Mouse (Mus musculus) large intestine, adult 2 months (tissue): ENCODE results near the gene 1700057G04Rik. TPM values are rescaled to one million over a fixed set of nuclear protein-coding genes. Genes with fewer than 3 reads are reported as not detected.
"Not testable (repeated sequence)": the region's sequence is repeated elsewhere in the genome, so short reads cannot be mapped to it uniquely, and the experiment has no call there.

Experiments used
- DNase-seq: peaks from one replicate; pipeline ENCODE4 v3.0.0-alpha.2; 2012; ENCODE audit warnings: low read depth, low spot score
- WGBS: fragments of 180-500 bp; shearing (Covaris S2); methylation state at CpG from one replicate; pipeline ENCODE4 v1.1.7; 2018; 5-methylcytosine and 5-hydroxymethylcytosine counted together
- polyA plus RNA-seq: library from polyadenylated mRNA; depleted of rRNA; stranded (reverse); fragments of >200 nt; gene quantifications from 2 replicates; pipeline ENCODE4 v1.2.3, GENCODE M21; 2012

Gene 1700057G04Rik
- polyA plus RNA-seq, 1 experiment, result not detected

DNA sequence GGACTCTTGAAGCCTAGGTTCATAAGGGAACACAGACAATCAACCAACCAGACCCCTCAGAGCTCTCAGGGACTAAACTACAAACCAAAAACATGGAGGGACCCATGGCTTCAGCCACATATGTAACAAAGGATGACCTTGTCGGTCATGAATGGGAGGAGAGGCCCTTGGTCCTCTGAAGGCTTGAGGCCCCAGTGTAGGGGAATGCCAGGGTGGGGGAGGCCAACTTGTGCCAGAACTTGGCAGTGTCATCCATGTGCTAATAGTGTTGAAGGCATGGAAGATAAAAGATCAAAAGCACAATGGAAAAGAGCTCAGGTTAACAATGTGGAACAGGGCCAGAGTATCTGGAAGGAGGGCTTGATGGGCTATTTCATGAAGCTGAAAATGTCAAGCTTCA is 10.9 kb upstream of the 1700057G04Rik start:
- WGBS, result 88% methylated on average over 1 of the region's 1 CpGs
- DNase-seq, result no peak

DNA sequence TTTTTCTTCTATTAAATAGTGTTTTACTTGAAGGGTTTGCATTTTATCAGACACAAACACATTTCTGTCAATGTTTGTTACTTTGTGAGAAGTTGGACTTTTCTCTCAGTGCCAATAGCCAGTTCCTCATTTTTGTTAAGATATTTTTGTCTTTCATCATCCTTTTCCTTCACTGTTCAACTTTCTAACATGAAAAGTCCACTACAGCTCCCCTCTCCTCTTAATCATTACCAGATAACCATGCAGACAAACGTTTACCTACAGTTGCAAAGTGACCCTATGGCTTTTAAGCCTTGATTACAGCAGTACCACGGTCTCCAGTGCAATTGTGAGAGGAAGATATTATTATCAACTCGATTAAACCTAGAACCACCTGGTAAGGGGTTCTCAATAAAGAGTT is 8.0 kb upstream of the 1700057G04Rik start:
- 59% methylated on average over 3 of the region's 3 CpGs for WGBS

DNA sequence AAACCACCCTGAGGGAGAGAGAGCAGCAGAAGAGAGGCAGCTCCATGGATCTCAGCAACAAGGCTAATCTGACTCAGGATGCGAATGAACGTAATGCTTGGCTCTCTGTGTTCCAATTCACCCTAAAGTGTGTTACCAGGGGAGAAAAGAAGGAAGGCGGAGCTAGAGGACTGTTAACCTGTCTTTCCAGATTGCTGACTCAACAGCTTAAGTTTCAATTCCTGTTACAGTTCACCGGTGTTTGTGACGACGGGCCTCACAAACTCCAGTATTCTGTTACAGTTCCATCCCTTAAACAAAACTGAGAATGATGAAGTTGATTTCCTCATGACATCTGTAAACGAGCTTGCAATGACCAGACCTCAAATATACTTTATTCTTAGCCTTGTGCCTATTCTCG is 4.1 kb upstream of the 1700057G04Rik start:
- peak; percentile 53 for DNase-seq
- WGBS, result 32% methylated on average over 8 of the region's 8 CpGs

More for the DNA sequence above, 8.0 kb upstream of the 1700057G04Rik start:
- no peak for DNase-seq

DNA sequence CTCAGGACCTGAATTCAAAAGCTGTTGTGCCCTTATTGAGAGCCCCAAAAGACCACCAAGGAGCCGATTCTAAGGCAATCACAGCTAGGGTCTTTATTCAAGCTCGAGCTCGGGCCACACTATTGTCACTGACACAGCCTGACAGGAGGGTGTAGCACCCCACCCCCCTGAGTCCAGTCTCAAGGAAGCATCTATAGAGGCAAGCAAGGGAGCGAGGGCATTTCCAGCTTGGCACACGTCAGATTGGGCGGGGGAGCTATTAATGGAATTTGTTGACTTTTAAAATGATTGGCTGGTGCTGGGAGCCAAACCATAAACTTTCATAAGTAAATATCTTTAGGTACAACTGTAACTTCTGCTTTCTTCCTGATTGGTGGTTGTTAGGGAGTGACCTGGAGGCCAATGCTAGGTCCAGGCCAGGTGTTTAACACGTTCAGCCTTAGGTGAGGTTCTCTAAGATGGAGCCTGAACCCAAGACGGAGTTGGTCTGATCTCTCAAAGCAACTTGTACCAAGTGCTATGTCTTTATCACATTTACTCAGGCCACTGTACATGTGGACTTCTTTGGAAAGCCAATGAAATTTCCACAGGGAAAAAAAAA is 3.5 kb upstream of the 1700057G04Rik start:
- peak; percentile 85 for DNase-seq
- WGBS, result 43% methylated on average over 8 of the region's 8 CpGs

DNA sequence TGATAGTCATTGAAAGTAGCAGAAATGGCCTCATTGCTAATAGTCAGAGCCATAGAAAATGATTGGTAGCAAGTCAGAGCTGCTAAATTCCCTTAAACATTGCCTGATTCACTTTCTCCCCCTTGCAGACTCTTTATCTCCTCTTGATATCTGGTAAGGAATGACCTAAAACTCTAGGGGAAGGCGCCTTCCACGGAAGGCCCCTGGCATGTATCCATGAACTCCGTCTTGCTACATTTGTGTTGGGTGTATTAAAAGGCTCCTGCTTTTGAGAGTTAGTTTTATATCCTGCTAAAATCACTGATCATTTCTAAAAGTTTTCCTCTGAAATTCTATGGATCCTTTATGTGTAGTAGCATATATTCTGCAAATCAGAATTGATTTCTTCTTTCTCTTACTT is 7.6 kb downstream of the 1700057G04Rik start:
- WGBS, result 88% methylated on average over 3 of the region's 3 CpGs
- DNase-seq, result no peak

DNA sequence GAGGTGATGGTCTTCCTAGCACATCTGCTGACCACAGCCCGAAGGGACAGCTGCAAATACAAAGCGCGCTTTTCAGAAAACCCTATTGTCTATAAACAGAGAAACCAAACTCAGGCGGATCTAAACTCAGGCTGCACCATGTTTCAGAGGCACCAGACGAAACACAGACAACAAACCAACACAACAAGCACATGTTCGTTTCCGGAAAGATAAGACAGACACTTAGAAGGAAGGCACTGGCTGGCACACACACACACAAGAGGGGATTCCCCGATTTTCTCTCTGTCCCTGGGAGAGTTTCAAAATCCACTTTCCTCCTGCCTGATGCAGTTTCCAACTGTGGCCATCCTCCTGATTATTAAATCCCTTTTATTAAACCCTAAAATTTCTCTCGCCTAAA is 16.8 kb downstream of the 1700057G04Rik start:
- not testable (repeated sequence) for DNase-seq
- WGBS, result 86% methylated on average over 9 of the region's 9 CpGs

DNA sequence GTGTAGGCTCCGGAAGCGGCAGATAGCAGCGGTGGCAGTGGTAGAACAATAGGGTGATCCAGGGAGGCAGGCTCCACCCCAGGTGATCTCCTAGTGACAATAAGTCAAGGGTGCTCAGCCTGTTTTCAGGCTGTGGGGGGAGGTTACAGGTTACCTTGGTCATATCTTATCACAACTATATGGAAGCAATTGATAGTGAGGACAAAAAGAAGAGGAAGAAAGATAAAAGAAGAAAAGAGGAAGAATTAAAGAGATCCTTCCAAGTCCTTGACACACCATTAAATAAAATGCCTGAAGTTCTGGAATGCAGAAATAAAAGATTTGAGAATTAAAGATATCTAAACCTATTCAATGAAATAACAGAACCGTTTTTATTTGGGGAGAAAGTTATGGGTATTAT is 17.6 kb downstream of the 1700057G04Rik start:
- no peak for DNase-seq
- 89% methylated on average over 4 of the region's 4 CpGs for WGBS

DNA sequence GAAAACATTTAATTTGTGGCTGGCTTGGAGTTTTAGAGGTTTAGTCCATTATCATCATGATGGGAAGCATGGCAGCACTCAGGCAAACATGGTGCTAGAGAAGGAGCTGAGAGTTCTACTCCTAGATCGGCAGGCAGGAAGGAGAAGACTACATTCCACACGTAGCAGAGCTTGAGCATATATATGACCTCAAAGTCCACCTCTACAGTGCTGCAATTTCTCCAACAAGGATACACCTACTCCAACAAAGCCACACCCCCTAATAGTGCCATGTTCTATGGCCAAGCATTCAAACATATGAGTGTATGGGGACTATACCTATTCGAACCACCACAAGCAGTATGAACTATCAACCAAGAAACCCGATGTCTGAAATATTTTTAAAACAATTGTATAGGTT is 22.2 kb downstream of the 1700057G04Rik start:
- no peak for DNase-seq
- WGBS, result 62% methylated on average over 4 of the region's 4 CpGs

DNA sequence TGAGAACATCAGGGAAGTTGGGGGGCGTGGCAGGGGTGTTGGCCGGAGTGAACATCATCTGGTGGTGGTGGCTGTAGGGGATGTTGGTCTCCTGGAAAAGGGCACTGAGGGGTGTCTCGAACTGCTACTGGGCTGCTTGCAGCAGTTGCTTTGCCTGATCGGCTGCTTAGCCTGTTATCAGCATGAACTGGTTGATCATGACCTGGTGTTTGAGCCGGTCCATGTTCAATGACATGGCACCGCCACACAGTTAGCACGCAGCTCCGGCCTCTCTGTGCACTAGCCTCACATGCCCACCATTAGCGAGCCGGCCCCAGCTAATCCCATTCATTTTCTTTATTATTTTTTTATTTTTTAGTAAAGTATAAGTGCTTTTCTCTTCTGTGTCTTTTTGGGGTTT is 25.7 kb downstream of the 1700057G04Rik start:
- DNase-seq, result no peak
- 96% methylated on average over 10 of the region's 10 CpGs for WGBS

DNA sequence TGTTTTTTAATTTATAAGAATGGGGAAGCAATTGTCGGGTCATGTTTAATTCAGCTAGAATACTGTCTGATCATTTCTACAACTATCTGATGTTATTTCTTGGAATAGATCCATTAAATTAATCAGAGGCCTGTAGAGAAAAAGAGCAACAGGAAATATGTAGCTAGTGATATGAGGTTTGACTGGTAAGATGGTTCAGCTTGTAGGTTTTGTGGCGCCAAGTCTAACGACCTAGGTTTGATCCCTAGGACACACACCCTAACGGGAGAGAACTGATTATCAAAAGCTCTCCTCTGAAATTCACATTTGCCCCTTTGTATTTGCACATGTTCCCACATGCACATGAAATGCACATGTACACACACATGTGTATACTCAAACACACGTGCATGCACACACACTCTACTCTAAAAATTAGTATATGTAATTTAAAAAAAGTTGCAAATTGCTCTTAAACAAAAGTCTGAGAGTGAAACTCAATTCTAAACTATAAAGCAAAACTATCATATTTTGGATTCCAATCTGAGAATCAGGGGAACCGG is 26.2 kb downstream of the 1700057G04Rik start:
- WGBS, result 91% methylated on average over 6 of the region's 6 CpGs
- DNase-seq, result no peak

DNA sequence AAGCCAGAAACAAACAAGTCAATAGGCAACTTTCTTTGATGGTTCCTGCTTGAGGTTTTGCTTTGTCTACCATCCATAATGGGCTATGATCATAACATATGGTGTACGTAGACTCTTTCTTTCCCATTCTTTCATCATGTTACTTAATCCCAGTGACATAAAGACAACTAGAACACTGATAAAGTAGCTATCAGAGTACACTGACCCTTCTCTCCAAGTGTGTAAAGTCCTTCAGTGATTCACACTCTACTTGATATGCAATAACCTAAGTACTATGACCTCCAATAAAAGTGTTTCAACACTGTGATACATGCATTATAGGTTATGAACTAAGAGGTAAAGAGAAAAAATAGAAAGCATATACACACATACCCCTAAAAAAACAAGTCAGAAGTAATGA is 27.9 kb downstream of the 1700057G04Rik start:
- 67% methylated on average over 1 of the region's 1 CpGs for WGBS

DNA sequence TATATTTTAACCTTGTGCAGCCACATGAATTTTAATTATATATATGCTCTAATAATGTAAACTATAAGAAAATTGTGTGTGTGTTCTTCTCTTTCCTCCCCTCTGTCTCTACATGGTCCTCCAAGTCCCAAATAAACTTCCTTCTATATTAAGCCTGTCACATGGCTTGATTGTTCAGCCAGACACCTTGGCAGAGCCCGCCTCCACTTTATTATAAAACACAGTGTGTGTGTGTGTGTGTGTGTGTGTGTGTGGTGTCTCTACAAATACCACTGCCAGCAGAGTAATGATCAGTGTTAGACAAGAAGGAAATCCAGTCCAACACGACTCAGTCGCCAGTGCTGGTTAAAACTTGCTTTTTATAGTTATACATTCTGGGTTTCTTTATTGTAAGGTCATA is 28.5 kb downstream of the 1700057G04Rik start:
- WGBS, result 38% methylated on average over 3 of the region's 3 CpGs
- DNase-seq, result no peak

More for the DNA sequence above, 27.9 kb downstream of the 1700057G04Rik start:
- no peak for DNase-seq

DNA sequence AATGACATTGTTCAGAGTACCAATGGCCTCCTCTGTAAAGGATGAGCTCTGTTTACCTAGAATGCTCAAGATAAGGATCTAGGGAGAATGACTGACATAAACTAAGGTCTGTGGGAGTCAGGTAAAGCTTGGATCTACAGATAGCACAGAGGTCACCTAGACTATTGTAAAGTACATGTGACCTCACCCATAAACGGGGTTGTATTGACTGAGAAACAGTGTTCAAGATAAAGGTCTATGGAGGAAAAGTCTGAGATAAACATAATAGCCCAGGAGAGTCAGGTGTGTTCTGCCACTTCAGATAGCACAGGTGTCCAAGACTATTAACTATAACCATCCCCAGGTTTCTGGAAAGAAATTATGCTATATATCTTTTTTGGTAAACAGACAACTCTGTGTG is 29.8 kb downstream of the 1700057G04Rik start:
- WGBS, result 25% methylated on average over 1 of the region's 1 CpGs
- peak; percentile 64 for DNase-seq

DNA sequence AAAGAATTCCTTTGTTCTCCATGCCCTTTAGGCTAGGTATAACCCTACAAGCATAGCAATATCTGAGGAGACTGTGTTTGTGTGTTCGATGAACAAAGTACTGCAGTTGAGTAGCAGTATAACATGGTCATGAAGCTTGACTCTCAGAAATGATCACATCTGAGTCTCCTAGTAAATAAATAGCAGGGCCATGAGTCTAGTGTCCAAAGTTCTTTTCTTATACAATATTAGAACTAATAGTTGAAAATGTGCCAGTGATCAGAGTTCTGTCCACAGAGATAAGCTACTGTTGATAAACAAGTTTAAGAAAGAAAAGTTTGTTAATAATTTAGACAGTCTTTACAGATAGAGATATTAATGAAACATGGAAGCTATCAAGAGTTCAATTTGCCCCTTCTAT is 42.7 kb downstream of the 1700057G04Rik start:
- WGBS, result 90% methylated on average over 1 of the region's 1 CpGs
- DNase-seq, result no peak

DNA sequence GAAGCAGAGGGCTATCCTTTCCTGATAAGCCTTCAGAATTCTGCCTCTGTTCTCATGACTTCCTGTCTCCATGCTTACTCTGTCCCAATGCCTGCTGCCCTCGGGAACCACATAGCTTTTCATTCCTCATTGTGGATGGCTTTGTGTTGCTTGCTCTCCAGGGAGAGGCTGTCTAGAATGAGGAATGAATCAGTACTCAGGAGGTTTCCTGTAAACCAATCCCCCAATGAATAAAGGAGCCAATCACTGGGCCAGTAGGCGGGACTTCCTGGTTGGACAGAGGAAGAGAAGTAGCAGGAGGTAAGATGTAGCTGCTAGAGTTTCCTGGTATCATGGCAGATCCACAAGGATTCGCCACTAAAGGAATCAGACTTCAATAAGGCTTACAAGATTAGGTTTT is 44.1 kb downstream of the 1700057G04Rik start:
- WGBS, result 83% methylated on average over 3 of the region's 3 CpGs
- DNase-seq, result no peak

DNA sequence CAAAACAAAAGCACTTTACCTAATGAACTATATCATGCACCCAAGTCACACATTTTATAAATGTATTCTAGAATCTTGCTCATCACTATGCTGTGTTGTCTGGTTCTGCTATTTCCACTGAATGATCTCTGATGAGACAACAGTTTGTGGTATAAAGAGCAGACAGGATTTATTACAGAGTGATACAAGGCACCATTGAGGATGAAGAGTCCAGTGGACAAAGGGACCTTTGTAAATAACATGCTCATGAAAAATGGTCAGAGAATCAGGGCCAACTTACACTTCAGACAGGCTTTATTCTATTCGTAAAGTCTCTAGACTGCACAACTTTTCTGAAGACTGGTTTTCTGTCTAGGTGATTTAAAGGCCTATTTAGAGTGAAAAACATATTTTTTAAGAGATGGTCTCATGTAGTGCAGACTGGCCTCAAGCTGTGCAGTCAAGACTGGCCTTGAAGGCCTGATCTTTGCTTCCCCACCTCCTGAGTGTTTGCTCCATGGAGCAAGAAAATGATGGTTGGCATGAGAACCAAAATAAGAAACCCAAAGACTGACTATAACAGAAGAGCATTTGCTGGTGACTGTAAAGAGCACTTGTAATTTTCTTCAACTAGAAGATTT is 51.6 kb downstream of the 1700057G04Rik start:
- WGBS, result 71% methylated on average over 1 of the region's 1 CpGs
- DNase-seq, result no peak

DNA sequence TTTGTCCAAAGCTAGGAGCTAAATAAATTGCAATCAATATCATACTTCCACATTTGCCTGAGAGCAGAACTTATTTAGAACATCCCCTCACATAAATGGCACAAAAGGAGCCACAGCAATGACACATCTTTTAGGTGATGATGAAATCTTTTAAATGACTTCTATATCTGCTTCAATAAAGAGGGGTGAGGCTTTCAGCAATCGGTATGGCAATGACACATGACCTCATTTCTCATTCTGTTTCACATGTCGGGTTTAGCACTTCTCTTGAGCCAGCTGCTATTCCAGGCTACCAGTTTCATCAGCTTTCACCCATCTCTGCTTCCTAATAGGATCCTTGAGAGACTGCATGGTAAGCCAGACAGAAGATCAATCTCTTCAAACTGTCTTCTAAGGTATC is 54.3 kb downstream of the 1700057G04Rik start:
- no peak for DNase-seq
- WGBS, result 31% methylated on average over 2 of the region's 2 CpGs

DNA sequence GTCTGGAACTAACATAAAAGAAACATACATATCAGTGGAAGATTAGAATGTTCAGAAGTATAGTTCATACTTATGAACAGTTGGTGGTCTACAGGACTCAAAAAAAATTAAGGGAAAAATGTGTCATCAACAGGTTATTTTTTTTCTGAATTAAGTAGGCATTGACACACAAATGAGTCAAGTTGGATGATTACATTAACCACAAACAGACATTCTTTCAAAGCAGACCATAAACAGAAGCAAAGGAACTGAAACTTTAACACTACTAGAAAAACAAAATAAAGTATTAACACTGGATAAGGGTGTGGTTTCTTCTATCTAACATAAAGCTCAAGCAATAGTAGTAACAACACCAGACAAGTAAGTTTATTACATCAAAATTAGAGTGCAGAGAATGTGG is 59.7 kb downstream of the 1700057G04Rik start:
- DNase-seq, result no peak

DNA sequence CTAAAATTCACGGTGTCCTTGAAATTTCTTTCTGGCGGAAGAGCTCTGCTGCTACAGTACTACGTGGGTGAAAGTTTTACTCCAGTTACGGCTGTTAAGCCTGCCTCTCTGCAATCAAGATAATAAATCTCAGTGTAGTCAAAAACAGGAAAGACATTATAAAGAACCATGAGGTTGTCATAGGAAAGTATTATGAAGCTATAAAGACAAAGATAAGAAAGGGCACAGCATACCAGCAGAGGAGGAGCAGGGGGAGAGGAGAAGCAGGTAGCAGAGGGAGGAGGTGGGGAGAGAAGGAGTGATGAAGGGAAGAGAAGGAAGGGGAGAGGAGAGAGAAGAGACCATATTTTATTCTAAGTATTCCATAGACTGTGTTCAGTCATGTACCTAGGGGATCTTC is 64.7 kb downstream of the 1700057G04Rik start:
- WGBS, result 15% methylated on average over 4 of the region's 4 CpGs
- no peak for DNase-seq

DNA sequence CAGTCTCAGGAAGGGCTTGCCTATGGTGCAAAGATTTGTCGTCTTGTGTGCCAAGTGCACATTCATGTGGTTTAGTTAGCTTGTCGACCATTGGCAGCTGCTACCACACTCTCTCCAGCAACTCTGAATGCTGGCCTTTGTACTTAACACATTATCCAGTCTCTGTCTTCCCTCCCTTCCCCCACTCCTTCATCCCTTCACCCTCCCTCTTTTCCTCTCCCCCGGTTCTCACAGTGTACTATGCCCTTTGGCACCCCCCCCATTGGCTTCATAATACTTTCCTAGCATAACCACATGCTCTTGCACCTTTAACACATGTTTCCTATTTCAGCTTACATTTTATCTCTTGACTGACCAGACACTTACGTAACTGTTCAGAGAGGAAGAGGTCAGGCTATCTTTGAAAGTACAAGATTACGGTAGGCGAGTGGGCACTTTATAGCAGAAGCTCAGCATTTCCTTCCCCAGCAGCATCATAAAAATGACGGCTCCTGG is 65.6 kb downstream of the 1700057G04Rik start:
- WGBS, result 18% methylated on average over 7 of the region's 7 CpGs
- DNase-seq, result no peak

DNA sequence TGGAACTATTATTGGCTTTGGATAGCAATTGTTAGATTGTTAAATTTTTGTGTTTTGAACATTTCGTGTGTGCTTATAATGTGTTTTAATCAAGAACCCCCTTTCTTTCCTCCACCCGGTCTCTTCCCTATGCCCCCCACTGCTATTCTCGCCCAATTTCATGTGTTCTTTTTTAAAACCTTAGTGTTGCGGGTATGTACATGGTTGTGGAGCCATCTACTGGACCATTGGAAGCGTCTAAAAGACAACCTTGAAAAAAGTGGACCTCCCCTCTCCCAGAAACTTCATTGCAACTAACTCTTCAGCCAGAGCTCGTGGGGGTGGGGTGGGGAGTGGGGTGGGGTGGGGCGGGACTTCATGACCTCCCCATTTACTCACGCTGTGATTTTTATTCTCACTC is 66.2 kb downstream of the 1700057G04Rik start:
- DNase-seq, result no peak
- 47% methylated on average over 8 of the region's 8 CpGs for WGBS
